ENCODE assay signal across 7 mouse cellular contexts in the genomic region with DNA sequence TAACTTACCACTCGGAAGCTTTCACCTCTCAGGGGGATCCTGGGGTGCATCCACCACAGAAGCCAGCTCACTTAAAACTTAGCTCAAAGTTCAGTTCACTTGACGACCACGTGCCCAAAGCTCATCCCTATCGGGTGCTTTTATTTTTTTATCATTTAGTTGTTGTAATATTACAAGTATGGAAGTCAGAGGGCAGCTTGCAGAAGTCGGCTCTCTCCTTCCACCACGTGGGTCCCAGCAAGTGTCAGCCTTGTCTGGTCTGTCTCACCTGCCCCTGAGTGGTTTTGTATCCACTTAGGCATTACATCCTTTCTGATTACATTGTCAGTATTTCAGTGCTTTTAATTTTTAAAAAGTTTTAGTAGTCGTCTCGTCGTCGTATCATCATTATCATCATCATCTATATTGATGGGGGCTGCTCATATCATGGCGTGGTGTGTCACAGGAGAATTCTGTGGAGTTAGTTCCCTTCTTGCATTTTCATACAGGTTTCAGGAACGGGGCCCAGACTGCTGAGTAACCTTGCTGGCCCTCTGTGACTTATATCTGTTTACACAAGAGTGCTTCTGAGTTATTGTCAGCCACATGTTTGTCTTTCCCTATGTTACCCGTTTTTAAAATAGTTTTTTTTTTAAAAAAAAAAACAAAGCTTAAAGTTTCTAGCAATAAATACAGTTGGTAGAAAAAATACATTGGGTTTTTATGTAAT.
"Had no signal": no experiment of that assay in that cellular context is flagged by ENCODE, and none has a peak within 500 bp of the region (broad histone marks: within the 10 kb centered on the region; RNA-seq: fewer than 3 reads in every experiment).

No protein-coding gene starts in this region.

- H3K27ac ChIP-seq: limb, embryonic 15.5 days; liver, embryonic 12.5 days; midbrain, embryonic 15.5 days; neural tube, embryonic 12.5 days had no signal

- H3K9ac ChIP-seq: limb, embryonic 15.5 days; liver, embryonic 12.5 days; lung, embryonic 14.5 days; midbrain, embryonic 15.5 days; neural tube, embryonic 12.5 days had no signal

- H3K4me3 ChIP-seq: limb, embryonic 15.5 days; liver, embryonic 12.5 days; midbrain, embryonic 15.5 days; neural tube, embryonic 12.5 days had no signal

- H3K36me3 ChIP-seq: limb, embryonic 15.5 days; liver, embryonic 12.5 days; midbrain, embryonic 15.5 days; neural tube, embryonic 12.5 days had no signal

- DNase-seq: right cerebral cortex, postnatal 14 days had no signal

- H3K4me1 ChIP-seq: midbrain, embryonic 15.5 days had no signal

- H3K9me3 ChIP-seq: limb, embryonic 15.5 days; liver, embryonic 12.5 days; midbrain, embryonic 15.5 days; neural tube, embryonic 12.5 days had no signal

- H3K27me3 ChIP-seq: limb, embryonic 15.5 days; liver, embryonic 12.5 days; midbrain, embryonic 15.5 days; neural tube, embryonic 12.5 days had no signal

- H3K4me2 ChIP-seq: limb, embryonic 15.5 days; midbrain, embryonic 11.5 days; midbrain, embryonic 15.5 days; neural tube, embryonic 12.5 days had no signal

- ATAC-seq: midbrain, embryonic 15.5 days had no signal
